Mouse (Mus musculus): ENCODE data around the gene Dll3.

- TF ChIP-seq CTCF (IDR thresholded peaks at IDR 0.05; ENCODE audit: borderline replicate concordance, control insufficient read depth, extremely low read depth, insufficient read depth, low read length, poor library complexity) (no peak), POLR2A (IDR thresholded peaks at IDR 0.05; ENCODE audit: control insufficient read depth, extremely low read depth, insufficient read depth, low read length, poor library complexity) (no peak)
Measured at GRCm38 (mm10) chr7:28339213-28339917, 37.3 kb upstream of the Dll3 start.
